Mouse (Mus musculus): ENCODE measurements around the gene Padi1.

GRCm38 (mm10) chr4:140793795-140794194, 51.8 kb downstream of the Padi1 start:
- TF ChIP-seq POLR2A (IDR thresholded peaks at IDR 0.05; ENCODE audit: extremely low read depth, insufficient read depth, low read length), result no peak
- TF ChIP-seq CTCF (IDR thresholded peaks at IDR 0.05; ENCODE audit: extremely low read depth, insufficient read depth, low read length), result 0 out of 2 replicates have a peak, but pooled peaks have one; percentile 7

Data from cortical plate, adult 2 months (tissue).